Mouse (Mus musculus): ENCODE measurements around the gene Nus1. TPM values are rescaled to one million over a fixed set of nuclear protein-coding genes. Genes with fewer than 3 reads are reported as not detected.

Nus1 gene
- polyA plus RNA-seq, 1 experiment from 2014 or later = 15.7 TPM

- WGBS = 79% methylated on average over 6 of the region's 6 CpGs
- Histone ChIP-seq H3K4me1 (ENCODE audit: control insufficient read depth, insufficient read depth, low read length) (peaks cover 8% of the 10 kb centered on the region; the same call in 1 of the 2 replicates), H3K4me2 (ENCODE audit: low read depth, severe bottlenecking) (peak overlapping the region; percentile 73; the same call in 1 of the 2 replicates), H3K27ac (replicated peaks; ENCODE audit: low read depth, low read length) (no peak overlapping the region), H3K36me3 (ENCODE audit: control insufficient read depth, insufficient read depth, low read length) (no peaks in the 10 kb centered on the region), H3K27me3 (ENCODE audit: control insufficient read depth, insufficient read depth, low read length) (no peaks in the 10 kb centered on the region), H3K9me3 (ENCODE audit: control insufficient read depth, low read length) (no peaks in the 10 kb centered on the region), H3K9ac (ENCODE audit: low read length) (no peak overlapping the region), H3K4me3 (ENCODE audit: low read depth, low read length) (no peak overlapping the region)
- ATAC-seq (ENCODE audit: insufficient number of reproducible peaks, low FRiP score, low TSS enrichment, low read depth) (no peak), DNase-seq (ENCODE audit: low spot score) (no peak)
Measured at GRCm38 (mm10) chr10:52383022-52383421, 34.3 kb upstream of the Nus1 start.

- H3K36me3 ChIP-seq (ENCODE audit: control insufficient read depth, insufficient read depth, low read length) = no peaks in the 10 kb centered on the region
- no peaks in the 10 kb centered on the region for H3K9me3 ChIP-seq (ENCODE audit: control insufficient read depth, low read length)
- ATAC-seq (ENCODE audit: insufficient number of reproducible peaks, low FRiP score, low TSS enrichment, low read depth) (no peak), DNase-seq (ENCODE audit: low spot score) (no peak)
- H3K4me3 ChIP-seq (ENCODE audit: low read depth, low read length) = no peak overlapping the region
- H3K27me3 ChIP-seq (ENCODE audit: control insufficient read depth, insufficient read depth, low read length) = no peaks in the 10 kb centered on the region
- WGBS = 92% methylated on average over 1 of the region's 1 CpGs
- no peak overlapping the region for H3K4me2 ChIP-seq (ENCODE audit: low read depth, severe bottlenecking)
- H3K27ac ChIP-seq (replicated peaks; ENCODE audit: low read depth, low read length) = no peak overlapping the region
- no peak overlapping the region for H3K9ac ChIP-seq (ENCODE audit: low read length)
- H3K4me1 ChIP-seq (ENCODE audit: control insufficient read depth, insufficient read depth, low read length) = peaks cover 8% of the 10 kb centered on the region; the same call in 1 of the 2 replicates
Measured at GRCm38 (mm10) chr10:52383522-52383921, 33.8 kb upstream of the Nus1 start.

GRCm38 (mm10) chr10:52384823-52385610 is 32.3 kb upstream of the Nus1 start:
- WGBS = 50% methylated on average over 8 of the region's 8 CpGs

GRCm38 (mm10) chr10:52387192-52387591 is 30.2 kb upstream of the Nus1 start:
- DNase-seq (ENCODE audit: low spot score) (no peak), ATAC-seq (ENCODE audit: insufficient number of reproducible peaks, low FRiP score, low TSS enrichment, low read depth) (no peak)
- Histone ChIP-seq H3K4me3 (ENCODE audit: low read depth, low read length) (no peak overlapping the region), H3K9me3 (ENCODE audit: control insufficient read depth, low read length) (no peaks in the 10 kb centered on the region), H3K4me1 (ENCODE audit: control insufficient read depth, insufficient read depth, low read length) (peaks cover 7% of the 10 kb centered on the region; the same call in 1 of the 2 replicates), H3K4me2 (ENCODE audit: low read depth, severe bottlenecking) (no peak overlapping the region), H3K27ac (replicated peaks; ENCODE audit: low read depth, low read length) (no peak overlapping the region), H3K36me3 (ENCODE audit: control insufficient read depth, insufficient read depth, low read length) (no peaks in the 10 kb centered on the region), H3K27me3 (ENCODE audit: control insufficient read depth, insufficient read depth, low read length) (no peaks in the 10 kb centered on the region), H3K9ac (ENCODE audit: low read length) (no peak overlapping the region)
- WGBS = 78% methylated on average over 4 of the region's 4 CpGs

More at GRCm38 (mm10) chr10:52384823-52385610, 32.3 kb upstream of the Nus1 start:
- no peak overlapping the region for H3K4me3 ChIP-seq (ENCODE audit: low read depth, low read length)
- DNase-seq (ENCODE audit: low spot score) (peak; percentile 59), ATAC-seq (ENCODE audit: insufficient number of reproducible peaks, low FRiP score, low TSS enrichment, low read depth) (no peak)
- H3K4me2 ChIP-seq (ENCODE audit: low read depth, severe bottlenecking) = no peak overlapping the region
- H3K27me3 ChIP-seq (ENCODE audit: control insufficient read depth, insufficient read depth, low read length) = no peaks in the 10 kb centered on the region
- H3K36me3 ChIP-seq (ENCODE audit: control insufficient read depth, insufficient read depth, low read length) = no peaks in the 10 kb centered on the region
- no peak overlapping the region for H3K27ac ChIP-seq (replicated peaks; ENCODE audit: low read depth, low read length)
- H3K9me3 ChIP-seq (ENCODE audit: control insufficient read depth, low read length) = no peaks in the 10 kb centered on the region
- H3K4me1 ChIP-seq (ENCODE audit: control insufficient read depth, insufficient read depth, low read length) = peaks cover 7% of the 10 kb centered on the region; the same call in 1 of the 2 replicates
- H3K9ac ChIP-seq (ENCODE audit: low read length) = no peak overlapping the region

GRCm38 (mm10) chr10:52388922-52389430 is 28.4 kb upstream of the Nus1 start, which contains the start of gene Nepn:
TSS of gene Nepn (plus strand) at chr10:52388972.
- 0 out of 2 replicates have a peak within 1 kb of the TSS, but pooled peaks have one; percentile 17 for H3K9ac ChIP-seq (ENCODE audit: low read length)
- no peak for DNase-seq (ENCODE audit: low spot score)
- H3K4me3 ChIP-seq (ENCODE audit: low read depth, low read length) = no peak within 1 kb of the TSS
- no peak within 1 kb of the TSS for H3K4me2 ChIP-seq (ENCODE audit: low read depth, severe bottlenecking)
- H3K27me3 ChIP-seq (ENCODE audit: control insufficient read depth, insufficient read depth, low read length) = no peaks in the 10 kb centered on the region
- H3K9me3 ChIP-seq (ENCODE audit: control insufficient read depth, low read length) = no peaks in the 10 kb centered on the region
- no peaks in the 10 kb centered on the region for H3K36me3 ChIP-seq (ENCODE audit: control insufficient read depth, insufficient read depth, low read length)
- no peak within 1 kb of the TSS for H3K27ac ChIP-seq (replicated peaks; ENCODE audit: low read depth, low read length)
- 0 out of 2 replicates have a peak, but pooled peaks cover 3% of the 10 kb centered on the region for H3K4me1 ChIP-seq (ENCODE audit: control insufficient read depth, insufficient read depth, low read length)
- no peak for ATAC-seq (ENCODE audit: insufficient number of reproducible peaks, low FRiP score, low TSS enrichment, low read depth)
- WGBS = 70% methylated on average over 5 of the region's 5 CpGs

- ATAC-seq (ENCODE audit: insufficient number of reproducible peaks, low FRiP score, low TSS enrichment, low read depth) = no peak
- H3K27ac ChIP-seq (replicated peaks; ENCODE audit: low read depth, low read length) = no peak overlapping the region
- WGBS = 53% methylated on average over 3 of the region's 3 CpGs
- H3K9ac ChIP-seq (ENCODE audit: low read length) = no peak overlapping the region
- H3K4me1 ChIP-seq (ENCODE audit: control insufficient read depth, insufficient read depth, low read length) = 0 out of 2 replicates have a peak, but pooled peaks cover 3% of the 10 kb centered on the region
- H3K27me3 ChIP-seq (ENCODE audit: control insufficient read depth, insufficient read depth, low read length) = no peaks in the 10 kb centered on the region
- no peaks in the 10 kb centered on the region for H3K36me3 ChIP-seq (ENCODE audit: control insufficient read depth, insufficient read depth, low read length)
- no peaks in the 10 kb centered on the region for H3K9me3 ChIP-seq (ENCODE audit: control insufficient read depth, low read length)
- no peak overlapping the region for H3K4me2 ChIP-seq (ENCODE audit: low read depth, severe bottlenecking)
- no peak overlapping the region for H3K4me3 ChIP-seq (ENCODE audit: low read depth, low read length)
- DNase-seq (ENCODE audit: low spot score) = no peak
Measured at GRCm38 (mm10) chr10:52389438-52389837, 27.9 kb upstream of the Nus1 start.

- DNase-seq (ENCODE audit: low spot score) = no peak
- Histone ChIP-seq H3K36me3 (ENCODE audit: control insufficient read depth, insufficient read depth, low read length) (no peaks in the 10 kb centered on the region), H3K9me3 (ENCODE audit: control insufficient read depth, low read length) (no peaks in the 10 kb centered on the region), H3K27ac (replicated peaks; ENCODE audit: low read depth, low read length) (no peak overlapping the region), H3K4me2 (ENCODE audit: low read depth, severe bottlenecking) (no peak overlapping the region), H3K9ac (ENCODE audit: low read length) (no peak overlapping the region), H3K4me1 (ENCODE audit: control insufficient read depth, insufficient read depth, low read length) (0 out of 2 replicates have a peak, but pooled peaks cover 3% of the 10 kb centered on the region), H3K4me3 (ENCODE audit: low read depth, low read length) (no peak overlapping the region), H3K27me3 (ENCODE audit: control insufficient read depth, insufficient read depth, low read length) (no peaks in the 10 kb centered on the region)
- no peak for ATAC-seq (ENCODE audit: insufficient number of reproducible peaks, low FRiP score, low TSS enrichment, low read depth)
- 86% methylated on average over 2 of the region's 2 CpGs for WGBS
Measured at GRCm38 (mm10) chr10:52391208-52391607, 26.1 kb upstream of the Nus1 start.

GRCm38 (mm10) chr10:52396647-52397046 is 20.7 kb upstream of the Nus1 start:
- Histone ChIP-seq H3K4me2 (ENCODE audit: low read depth, severe bottlenecking) (no peak overlapping the region), H3K9ac (ENCODE audit: low read length) (no peak overlapping the region), H3K4me1 (ENCODE audit: control insufficient read depth, insufficient read depth, low read length) (no peaks in the 10 kb centered on the region), H3K4me3 (ENCODE audit: low read depth, low read length) (no peak overlapping the region), H3K36me3 (ENCODE audit: control insufficient read depth, insufficient read depth, low read length) (no peaks in the 10 kb centered on the region), H3K9me3 (ENCODE audit: control insufficient read depth, low read length) (no peaks in the 10 kb centered on the region), H3K27ac (replicated peaks; ENCODE audit: low read depth, low read length) (no peak overlapping the region), H3K27me3 (ENCODE audit: control insufficient read depth, insufficient read depth, low read length) (no peaks in the 10 kb centered on the region)
- no peak for DNase-seq (ENCODE audit: low spot score)
- WGBS = 89% methylated on average over 3 of the region's 3 CpGs
- no peak for ATAC-seq (ENCODE audit: insufficient number of reproducible peaks, low FRiP score, low TSS enrichment, low read depth)

Measured in limb, embryonic 11.5 days (tissue).